ENCODE assay signal across 38 mouse cellular contexts in genomic region chr2:29701393-29701792, GRCm38 (mm10). TPM values are rescaled to one million over a fixed set of nuclear protein-coding genes. Genes with fewer than 3 reads are reported as not detected.
"Had no signal": no experiment of that assay in that cellular context is flagged by ENCODE, and none has a peak within 500 bp of the region (broad histone marks: within the 10 kb centered on the region; RNA-seq: fewer than 3 reads in every experiment).

No protein-coding gene starts in this region.

- DNase-seq: gastrocnemius, postnatal 10 days; gastrocnemius, postnatal 25 days; heart, adult 18-20 months; heart, postnatal 4 days; kidney, adult 11 months; kidney, adult 2 months; kidney, postnatal 10 days; kidney, postnatal 25 days; kidney, postnatal 4 days; left cerebral cortex, postnatal 4 days had no signal

- H3K4me3 ChIP-seq: gastrocnemius, adult 2 months; heart, embryonic 10.5 days; heart, embryonic 12.5 days; hindbrain, embryonic 10.5 days; hindbrain, embryonic 12.5 days; layer of hippocampus, adult 2 months; limb, embryonic 13.5 days; limb, embryonic 15.5 days; liver, embryonic 12.5 days had no signal

- ATAC-seq: hindbrain, embryonic 16.5 days; inflammation-experienced regulatory T-cells, adult 6 months; liver, embryonic 12.5 days had no signal

- H3K4me2 ChIP-seq: heart, embryonic 12.5 days; hindbrain, embryonic 12.5 days; hindbrain, embryonic 14.5 days; limb, embryonic 13.5 days; limb, embryonic 15.5 days; liver, embryonic 12.5 days had no signal

- H3K9ac ChIP-seq: heart, embryonic 12.5 days; hindbrain, embryonic 12.5 days; hindbrain, embryonic 14.5 days; limb, embryonic 13.5 days; limb, embryonic 15.5 days; liver, embryonic 12.5 days had no signal

- H3K9me3 ChIP-seq: heart, embryonic 10.5 days; heart, embryonic 12.5 days; hindbrain, embryonic 10.5 days; hindbrain, embryonic 12.5 days; limb, embryonic 13.5 days; limb, embryonic 15.5 days; liver, embryonic 12.5 days had no signal

- H3K27me3 ChIP-seq: heart, embryonic 12.5 days; hindbrain, embryonic 12.5 days; limb, embryonic 13.5 days; limb, embryonic 15.5 days; liver, embryonic 12.5 days had no signal

- H3K4me1 ChIP-seq: heart, embryonic 12.5 days; hindbrain, embryonic 10.5 days; hindbrain, embryonic 12.5 days; limb, embryonic 13.5 days; limb, embryonic 15.5 days had no signal

- H3K27ac ChIP-seq: heart, embryonic 10.5 days; hindbrain, embryonic 10.5 days; hindbrain, embryonic 12.5 days; hindbrain, embryonic 14.5 days; layer of hippocampus, adult 2 months; limb, embryonic 13.5 days; limb, embryonic 15.5 days; liver, embryonic 12.5 days had no signal

RNA-seq across cellular contexts. Expression of gene Gm13420, which starts 50.1 kb away (rescaled TPM):
- total RNA-seq: gastrocnemius, adult 2 months; gastrocnemius, postnatal 10 days; gastrocnemius, postnatal 25 days; gastrocnemius, postnatal 4 days; granulocyte monocyte progenitor cell, adult 5-6 weeks; heart, adult 18-20 months; heart, adult 8-10 months; heart, postnatal 10 days; heart, postnatal 25 days; heart, postnatal 4 days had no signal
- polyA plus RNA-seq: heart, embryonic 12.5 days; heart, embryonic 14.5 days; heart, embryonic 16.5 days; hindbrain, embryonic 10.5 days; hindbrain, embryonic 12.5 days; inflammation-experienced regulatory T-cells, adult 6 months; limb, embryonic 11.5 days; limb, embryonic 13.5 days; limb, embryonic 15.5 days had no signal

RNA-seq across cellular contexts. Expression of gene Gm13547, which starts 57.7 kb away (rescaled TPM):
- total RNA-seq: gastrocnemius, adult 2 months; gastrocnemius, postnatal 10 days; gastrocnemius, postnatal 25 days; gastrocnemius, postnatal 4 days; granulocyte monocyte progenitor cell, adult 5-6 weeks; heart, adult 18-20 months; heart, adult 8-10 months; heart, postnatal 10 days; heart, postnatal 25 days; heart, postnatal 4 days; layer of hippocampus, adult 2 months; layer of hippocampus, postnatal 10 days; layer of hippocampus, postnatal 25 days; left cerebral cortex, adult 18-20 months; left cerebral cortex, postnatal 10 days; left cerebral cortex, postnatal 25 days; left cerebral cortex, postnatal 4 days; liver, adult 2 months had no signal
- polyA plus RNA-seq: frontal cortex, adult 2 months; heart, embryonic 10.5 days; heart, embryonic 12.5 days; heart, embryonic 14.5 days; hindbrain, embryonic 10.5 days; hindbrain, embryonic 12.5 days; hindbrain, embryonic 14.5 days; hindbrain, embryonic 16.5 days; inflammation-experienced regulatory T-cells, adult 6 months; kidney, adult 2 months; kidney, embryonic 16.5 days; limb, embryonic 11.5 days; liver, adult 2 months; liver, embryonic 12.5 days had no signal
